Mouse (Mus musculus): ENCODE measurements around the gene Rab38.

Gene Rab38

GRCm38 (mm10) chr7:88527100-88527671 is 97.1 kb downstream of the Rab38 start:
- DNase-seq (ENCODE audit: low read depth, low spot score) = no peak

- no peak for DNase-seq (ENCODE audit: low read depth, low spot score)
Observed at GRCm38 (mm10) chr7:88536127-88536531, 106.1 kb downstream of the Rab38 start.

- no peak for DNase-seq (ENCODE audit: low read depth, low spot score)
Observed at GRCm38 (mm10) chr7:88536743-88537142, 106.7 kb downstream of the Rab38 start.

All from brain, adult 2 months (tissue).